21 mouse cellular contexts compared by ENCODE assay signal in genomic region chr11:5801511-5801910, GRCm38 (mm10). TPM values are rescaled to one million over a fixed set of nuclear protein-coding genes. Genes with fewer than 3 reads are reported as not detected.
DNase-seq lines count a peak whose midpoint lies in the region; ATAC-seq and TF ChIP-seq lines count a peak whose summit lies in the region.
"Had no signal": no experiment of that assay in that cellular context is flagged by ENCODE, and none has a peak within 500 bp of the region (broad histone marks: within the 10 kb centered on the region; RNA-seq: fewer than 3 reads in every experiment).

No protein-coding gene starts in this region.

- no peaks in the 10 kb centered on the region for H3K27me3 ChIP-seq in heart, adult 2 months (ENCODE audit: control insufficient read depth, insufficient read depth, low read length)
- no peaks in the 10 kb centered on the region for H3K27me3 ChIP-seq in limb, embryonic 12.5 days
- H3K27me3 ChIP-seq in limb, embryonic 10.5 days (ENCODE audit: low read depth, poor library complexity, severe bottlenecking) = no peaks in the 10 kb centered on the region
- H3K27me3 ChIP-seq in small intestine, adult 2 months (ENCODE audit: control insufficient read depth, insufficient read depth, low read length) = no peaks in the 10 kb centered on the region
- H3K27me3 ChIP-seq: CH12.LX; embryonic facial prominence, embryonic 13.5 days; liver, embryonic 12.5 days; neural tube, embryonic 12.5 days had no signal

- peak overlapping the region; percentile 34; the same call in 1 of the 2 replicates for H3K9ac ChIP-seq in heart, adult 2 months (ENCODE audit: low read depth, low read length)
- H3K9ac ChIP-seq in limb, embryonic 12.5 days (replicated peaks) = no peak overlapping the region
- H3K9ac ChIP-seq: embryonic facial prominence, embryonic 13.5 days; liver, embryonic 12.5 days; lung, embryonic 14.5 days; neural tube, embryonic 12.5 days had no signal

- ATAC-seq in limb, embryonic 12.5 days (ENCODE audit: insufficient number of reproducible peaks, insufficient read depth, low FRiP score, low TSS enrichment, low read depth) = no peak
- ATAC-seq: forebrain, embryonic 16.5 days; liver, embryonic 12.5 days had no signal

- H3K79me2 ChIP-seq in heart, adult 2 months (replicated peaks; ENCODE audit: control insufficient read depth, insufficient read depth, low read length) = no peaks in the 10 kb centered on the region

- H3K4me3 ChIP-seq in heart, adult 2 months = peak overlapping the region; percentile 56
- H3K4me3 ChIP-seq in limb, embryonic 12.5 days (replicated peaks) = no peak overlapping the region
- H3K4me3 ChIP-seq in limb, embryonic 10.5 days = no peak overlapping the region
- no peak overlapping the region for H3K4me3 ChIP-seq in brown adipose tissue, adult 24 weeks (ENCODE audit: insufficient read depth, low read depth, low read length)
- H3K4me3 ChIP-seq in small intestine, adult 2 months (ENCODE audit: low read depth, low read length) = no peak overlapping the region
- H3K4me3 ChIP-seq: embryonic facial prominence, embryonic 13.5 days; liver, embryonic 12.5 days; midbrain, embryonic 10.5 days; neural tube, embryonic 12.5 days had no signal

- H3K36me3 ChIP-seq in heart, adult 2 months (ENCODE audit: control insufficient read depth, insufficient read depth, low read length) = 0 out of 2 replicates have a peak, but pooled peaks cover 3% of the 10 kb centered on the region
- peaks cover 52% of the 10 kb centered on the region for H3K36me3 ChIP-seq in limb, embryonic 12.5 days
- H3K36me3 ChIP-seq in limb, embryonic 10.5 days = peaks cover 54% of the 10 kb centered on the region
- H3K36me3 ChIP-seq in small intestine, adult 2 months (ENCODE audit: control insufficient read depth, insufficient read depth, low read length) = peaks cover 47% of the 10 kb centered on the region

- H3K4me2 ChIP-seq in limb, embryonic 12.5 days = no peak overlapping the region
- H3K4me2 ChIP-seq: embryonic facial prominence, embryonic 13.5 days; liver, embryonic 12.5 days; lung, embryonic 14.5 days; neural tube, embryonic 12.5 days had no signal

- TF ChIP-seq POLR2A in heart, adult 2 months (IDR thresholded peaks at IDR 0.05; ENCODE audit: insufficient read depth, low read depth, low read length) = no peak
- no peak for TF ChIP-seq POLR2A in small intestine, adult 2 months (IDR thresholded peaks at IDR 0.05; ENCODE audit: low read depth, low read length)

- intact Hi-C loops in heart, adult 2 months (cut with DNase I) = no loop called here

- WGBS in heart, adult 2 months = 84% methylated on average over 16 of the region's 16 CpGs
- WGBS in limb, embryonic 12.5 days = 92% methylated on average over 16 of the region's 16 CpGs
- 95% methylated on average over 16 of the region's 16 CpGs for WGBS in limb, embryonic 10.5 days
- 90% methylated on average over 16 of the region's 16 CpGs for WGBS in small intestine, adult 2 months

- no peak for TF ChIP-seq EP300 in heart, adult 2 months (IDR thresholded peaks at IDR 0.05; ENCODE audit: insufficient read depth, low read depth, low read length)

- no peaks in the 10 kb centered on the region for H3K9me3 ChIP-seq in limb, embryonic 12.5 days
- no peaks in the 10 kb centered on the region for H3K9me3 ChIP-seq in limb, embryonic 10.5 days (replicated peaks)
- H3K9me3 ChIP-seq: embryonic facial prominence, embryonic 13.5 days; liver, embryonic 12.5 days; midbrain, embryonic 10.5 days; neural tube, embryonic 12.5 days had no signal

- no peak for TF ChIP-seq CTCF in heart, adult 2 months (IDR thresholded peaks at IDR 0.05)
- no peak for TF ChIP-seq CTCF in small intestine, adult 2 months (IDR thresholded peaks at IDR 0.05; ENCODE audit: extremely low read depth, insufficient read length, insufficient replicate concordance, low read depth, low read length)

- H3K4me1 ChIP-seq in heart, adult 2 months (ENCODE audit: control insufficient read depth, insufficient read depth, low read length) = peaks cover 17% of the 10 kb centered on the region
- peaks cover 29% of the 10 kb centered on the region for H3K4me1 ChIP-seq in limb, embryonic 12.5 days (replicated peaks)
- peaks cover 25% of the 10 kb centered on the region for H3K4me1 ChIP-seq in limb, embryonic 10.5 days
- peaks cover 16% of the 10 kb centered on the region for H3K4me1 ChIP-seq in brown adipose tissue, adult 24 weeks (ENCODE audit: control insufficient read depth, insufficient read depth, insufficient read length, low read length)
- peaks cover 47% of the 10 kb centered on the region for H3K4me1 ChIP-seq in small intestine, adult 2 months (ENCODE audit: control insufficient read depth, insufficient read depth, insufficient read length, low read length)
- H3K4me1 ChIP-seq: neural tube, embryonic 12.5 days had no signal

- peak in 1 of 2 experiments; percentile 17 for DNase-seq in heart, adult 2 months
- DNase-seq in heart, adult 8-10 months (ENCODE audit: low spot score) = no peak
- DNase-seq in limb, embryonic 10.5 days (ENCODE audit: low spot score) = no peak
- DNase-seq in thymus, postnatal 10 days (ENCODE audit: low spot score in 2 of 2) = no peak
- DNase-seq: adrenal gland, adult 2 months; cerebellum, adult 9-10 months; kidney, adult 8-10 months; left cerebral cortex, postnatal 4 days; lung, embryonic 14.5 days; right cerebral cortex, adult 18-20 months had no signal

- peak overlapping the region; percentile 73; the same call in 1 of the 2 replicates for H3K27ac ChIP-seq in heart, adult 2 months
- H3K27ac ChIP-seq in limb, embryonic 12.5 days = 0 out of 2 replicates have a peak overlapping the region, but pooled peaks have one; percentile 37
- H3K27ac ChIP-seq in limb, embryonic 10.5 days = no peak overlapping the region
- H3K27ac ChIP-seq in brown adipose tissue, adult 24 weeks (replicated peaks; ENCODE audit: low read depth, low read length) = 0 out of 2 replicates have a peak overlapping the region, but pooled peaks have one; percentile 16
- H3K27ac ChIP-seq in small intestine, adult 2 months (ENCODE audit: insufficient read depth, low read depth, low read length) = peak overlapping the region; percentile 62
- H3K27ac ChIP-seq: embryonic facial prominence, embryonic 13.5 days; liver, embryonic 12.5 days; macrophage; midbrain, embryonic 10.5 days; neural tube, embryonic 12.5 days had no signal

RNA-seq across cellular contexts. Expression of gene Pgam2, which starts 2.0 kb away (rescaled TPM):
- total RNA-seq in heart, adult 2 months (2021) = 100 to 1,000 TPM; 743 to 848 TPM
- polyA plus RNA-seq in heart, adult 2 months (2012; rRNA removed) = 1,153 and 1,176 TPM in 2 replicates
- 1,000 to 10,000 TPM in 2 of 4 experiments, 100 to 1,000 TPM in 2; 838 to 1,132 (median 977) TPM for total RNA-seq in heart, adult 8-10 months (2022)
- 36.5 and 39.0 TPM in 2 replicates for polyA plus RNA-seq in limb, embryonic 12.5 days (2016; fragmentation: Nextera tagmentation; extraction: Ambion mirVana)
- polyA plus RNA-seq in limb, embryonic 10.5 days (2016; fragmentation: Nextera tagmentation; extraction: Ambion mirVana) = 4.1 and 9.6 TPM in 2 replicates
- 40.4 and 46.7 TPM in 2 replicates for polyA plus RNA-seq in brown adipose tissue, adult 24 weeks (2012; ENCODE audit: insufficient read depth, insufficient read length, missing spikeins)
- polyA plus RNA-seq in small intestine, adult 2 months (2012; rRNA removed) = 0.35 TPM in 1 of 2 replicates, not detected in the other
- total RNA-seq: adrenal gland, adult 2 months; midbrain, postnatal 0 days had no signal
- polyA plus RNA-seq: adrenal gland, adult 2 months; macrophage had no signal

RNA-seq across cellular contexts. Expression of gene Dbnl, which starts 13.2 kb away (rescaled TPM):
- total RNA-seq in heart, adult 2 months (2021) = 10 to 100 TPM; 25.7 to 29.2 TPM
- polyA plus RNA-seq in heart, adult 2 months (2012; rRNA removed) = 24.4 and 25.6 TPM in 2 replicates
- total RNA-seq in heart, adult 8-10 months (2022) = 10 to 100 TPM; 26.4 to 33.1 (median 28.8) TPM
- polyA plus RNA-seq in limb, embryonic 12.5 days (2016; fragmentation: Nextera tagmentation; extraction: Ambion mirVana) = 122 and 123 TPM in 2 replicates
- 125 and 131 TPM in 2 replicates for polyA plus RNA-seq in limb, embryonic 10.5 days (2016; fragmentation: Nextera tagmentation; extraction: Ambion mirVana)
- polyA plus RNA-seq in brown adipose tissue, adult 24 weeks (2012; ENCODE audit: insufficient read depth, insufficient read length, missing spikeins) = 18.7 and 21.8 TPM in 2 replicates
- polyA plus RNA-seq in small intestine, adult 2 months (2012; rRNA removed) = 60.0 and 109 TPM in 2 replicates

RNA-seq across cellular contexts. Expression of gene Polm, which starts 36.3 kb away (rescaled TPM):
- 1 to 10 TPM; 2.1 to 3.3 TPM for total RNA-seq in heart, adult 2 months (2021)
- 6.3 and 11.2 TPM in 2 replicates for polyA plus RNA-seq in heart, adult 2 months (2012; rRNA removed)
- 1 to 10 TPM; 1.8 to 3.3 (median 2.8) TPM for total RNA-seq in heart, adult 8-10 months (2022)
- 9.0 and 10.0 TPM in 2 replicates for polyA plus RNA-seq in limb, embryonic 12.5 days (2016; fragmentation: Nextera tagmentation; extraction: Ambion mirVana)
- polyA plus RNA-seq in limb, embryonic 10.5 days (2016; fragmentation: Nextera tagmentation; extraction: Ambion mirVana) = 7.1 and 10.3 TPM in 2 replicates
- polyA plus RNA-seq in brown adipose tissue, adult 24 weeks (2012; ENCODE audit: insufficient read depth, insufficient read length, missing spikeins) = 2.1 and 2.9 TPM in 2 replicates
- polyA plus RNA-seq in small intestine, adult 2 months (2012; rRNA removed) = 23.2 and 37.7 TPM in 2 replicates

RNA-seq across cellular contexts. Expression of gene Urgcp, which starts 39.3 kb away (rescaled TPM):
- 10 to 100 TPM; 58.5 to 69.8 TPM for total RNA-seq in heart, adult 2 months (2021)
- polyA plus RNA-seq in heart, adult 2 months (2012; rRNA removed) = 26.1 and 35.7 TPM in 2 replicates
- 10 to 100 TPM; 57.3 to 69.8 (median 58.6) TPM for total RNA-seq in heart, adult 8-10 months (2022)
- polyA plus RNA-seq in limb, embryonic 12.5 days (2016; fragmentation: Nextera tagmentation; extraction: Ambion mirVana) = 24.6 and 25.7 TPM in 2 replicates
- 15.4 and 20.3 TPM in 2 replicates for polyA plus RNA-seq in limb, embryonic 10.5 days (2016; fragmentation: Nextera tagmentation; extraction: Ambion mirVana)
- 30.8 and 34.1 TPM in 2 replicates for polyA plus RNA-seq in brown adipose tissue, adult 24 weeks (2012; ENCODE audit: insufficient read depth, insufficient read length, missing spikeins)
- polyA plus RNA-seq in small intestine, adult 2 months (2012; rRNA removed) = 18.6 and 45.5 TPM in 2 replicates

Comparison
In these comparisons a context has a peak if more than half of its experiments do, and no peak if none do; other contexts are left out.
1. RNA of gene Pgam2, which starts 2.0 kb away (polyA plus RNA-seq): 1,153 to 1,176 TPM in heart, adult 2 months; 40.4 to 46.7 TPM in brown adipose tissue, adult 24 weeks, 36.5 to 39.0 TPM in limb, embryonic 12.5 days, 4.1 to 9.6 TPM in limb, embryonic 10.5 days and 0.35 TPM in small intestine, adult 2 months; every median in the first group is over 10 times any median in the second.